Mouse (Mus musculus) common myeloid progenitor, adult 5-6 weeks (primary cell): ENCODE results near the gene Them7. TPM values are rescaled to one million over a fixed set of nuclear protein-coding genes. Genes with fewer than 3 reads are reported as not detected.

ENCODE experiments used
- ATAC-seq: replicated peaks from 2 replicates; pipeline ENCODE4 v1.8.0; 2016; ENCODE audit warnings: low read depth, mild to moderate bottlenecking, moderate TSS enrichment, inconsistent platforms; ENCODE audit not compliant: poor library complexity, severe bottlenecking
- total RNA-seq: library from RNA; stranded (forward); fragments of 200-1000, 187-1606 nt; gene quantifications from 2 replicates; pipeline ENCODE4 v1.2.3, GENCODE M21; 2017

Them7 gene
- total RNA-seq, 1 experiment from 2014 or later: 2.5 TPM

DNA sequence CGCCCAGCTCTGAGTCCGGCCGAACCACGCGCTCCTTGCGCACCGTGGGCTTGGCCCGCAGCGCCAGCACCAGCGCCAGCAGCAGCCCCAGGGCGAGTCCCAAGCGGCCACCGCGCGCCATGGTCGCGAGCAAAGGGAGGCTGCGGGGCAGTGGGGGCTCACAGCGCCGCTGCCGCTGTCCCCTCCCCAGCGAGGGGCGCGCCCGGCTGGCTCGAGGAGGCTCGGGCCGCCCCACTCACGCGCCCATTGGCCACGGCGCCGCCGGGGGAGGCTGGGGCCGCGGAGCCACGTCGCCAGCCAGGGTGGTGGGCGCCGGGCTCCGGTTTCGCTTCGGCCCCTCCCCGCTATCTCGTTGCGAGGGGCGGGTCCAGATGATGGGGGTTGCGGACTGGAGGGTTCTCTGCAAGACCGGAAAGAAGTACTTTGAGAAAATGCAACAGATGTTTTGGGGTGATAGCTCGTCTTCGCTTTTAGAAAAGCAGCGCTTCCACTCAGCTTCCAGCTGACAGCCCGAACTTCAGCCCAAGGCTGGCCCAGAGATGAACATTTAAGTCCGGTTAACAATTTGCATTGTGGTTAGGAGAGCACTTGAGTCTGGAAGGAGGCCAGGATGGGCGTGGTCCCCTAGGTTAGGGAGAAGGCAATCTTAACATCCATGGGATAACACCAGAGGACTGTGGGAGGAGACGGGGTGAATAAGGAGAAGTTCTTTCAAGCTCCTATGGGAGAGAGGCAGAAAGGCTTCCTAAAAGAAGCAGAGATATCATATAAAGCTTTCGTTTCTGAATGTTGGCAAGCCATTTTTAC lies 175.2 kb downstream of the Them7 start, which contains the start of gene Rcn1:
Gene Rcn1 (minus strand): TSS at position 235 of the 807 bp plus-strand sequence.
- ATAC-seq: peak; percentile 79

- no peak for ATAC-seq
Observed at GRCm38 (mm10) chr2:105400558-105400957, 176.4 kb downstream of the Them7 start.

DNA sequence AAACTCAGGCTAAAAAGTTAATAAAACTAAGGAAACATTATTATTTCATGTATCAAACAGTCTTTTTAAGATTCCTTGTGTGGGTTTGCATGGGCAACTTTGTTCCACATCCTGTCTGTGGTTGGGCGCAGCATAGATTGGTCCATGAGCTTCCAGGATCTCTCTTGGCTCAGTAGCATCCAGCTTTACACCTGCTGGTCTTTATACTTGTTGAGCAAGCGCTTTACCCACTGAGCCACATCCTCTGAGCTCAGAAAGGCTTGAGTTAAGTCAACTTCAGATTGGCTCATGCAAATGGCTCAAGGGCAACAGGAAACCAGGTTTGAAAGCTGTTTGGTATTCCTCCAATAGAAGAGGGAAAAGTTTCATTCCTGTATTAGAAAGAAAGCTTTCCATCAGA lies 178.1 kb downstream of the Them7 start:
- no peak for ATAC-seq

- ATAC-seq: no peak
Observed at GRCm38 (mm10) chr2:105408511-105408910, 184.4 kb downstream of the Them7 start.

- ATAC-seq: no peak
Observed at GRCm38 (mm10) chr2:105409253-105409652, 185.1 kb downstream of the Them7 start.

DNA sequence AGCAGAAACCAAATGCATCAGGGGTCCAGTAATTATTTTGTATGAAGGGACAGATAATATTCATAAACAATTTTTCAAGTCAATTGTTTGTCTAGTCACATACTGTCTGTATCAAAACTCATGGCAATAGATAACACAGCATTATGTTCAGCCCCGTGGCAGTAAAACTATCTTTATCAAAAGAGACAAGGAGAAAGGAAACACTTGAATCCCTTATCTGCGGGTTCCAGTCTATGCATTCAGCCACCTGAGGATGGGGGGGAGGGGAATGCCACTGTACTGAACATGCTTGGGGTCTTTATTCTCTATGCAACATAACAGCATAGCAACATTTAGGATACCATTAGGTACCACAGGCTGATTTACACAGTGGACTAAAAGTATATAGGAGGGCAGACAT lies 190.2 kb downstream of the Them7 start:
- ATAC-seq: no peak; the same call in 1 of the 2 replicates

GRCm38 (mm10) chr2:105416046-105416659 lies 192.0 kb downstream of the Them7 start:
- ATAC-seq: no peak

GRCm38 (mm10) chr2:105416660-105417348 lies 192.7 kb downstream of the Them7 start:
- ATAC-seq: no peak

DNA sequence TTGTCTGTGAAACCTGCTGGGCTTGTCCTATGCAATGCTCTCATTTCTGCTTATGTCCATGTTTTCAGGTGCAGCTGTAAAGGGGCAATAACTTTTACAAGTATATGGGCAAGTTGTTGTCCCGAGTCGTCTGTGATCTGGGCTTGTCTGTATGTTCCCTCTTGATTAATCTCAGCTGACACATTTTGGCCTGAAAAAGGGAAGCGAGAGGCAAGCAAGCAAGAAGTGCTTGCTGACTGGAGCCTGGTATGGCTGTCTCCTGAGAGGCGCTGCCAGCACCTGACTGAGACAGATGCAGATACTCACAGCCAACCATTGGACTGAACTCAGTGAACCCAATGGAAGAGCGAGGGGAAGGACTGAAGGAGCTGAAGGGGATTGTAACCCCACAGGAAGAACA lies 193.5 kb downstream of the Them7 start:
- ATAC-seq: peak; percentile 72

- ATAC-seq: no peak
Observed at GRCm38 (mm10) chr2:105418629-105419227, 194.6 kb downstream of the Them7 start.

DNA sequence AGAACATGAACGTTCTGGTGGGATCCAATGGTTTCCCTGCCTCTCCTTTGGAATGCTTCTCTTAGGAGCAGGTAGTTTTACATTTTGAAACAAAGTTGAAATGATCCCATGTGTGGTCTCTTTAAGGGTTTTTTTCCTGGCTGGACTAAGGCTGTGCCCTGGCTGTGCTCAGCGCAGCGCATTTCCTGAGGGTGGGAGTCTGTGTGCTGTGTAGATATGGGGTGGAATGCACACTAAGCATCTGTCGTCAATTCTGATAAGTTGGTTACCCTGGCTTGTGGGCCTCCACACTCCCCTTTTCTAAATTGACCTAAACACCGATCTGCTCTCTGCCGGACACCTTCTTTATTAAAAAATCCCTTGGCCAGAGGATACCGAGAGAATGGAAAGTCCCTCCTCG lies 203.3 kb downstream of the Them7 start:
- 0 out of 2 replicates have a peak, but pooled peaks have one; percentile 16 for ATAC-seq

GRCm38 (mm10) chr2:105428029-105428428 lies 203.9 kb downstream of the Them7 start:
- ATAC-seq: peak; percentile 75

- ATAC-seq: no peak
Observed at GRCm38 (mm10) chr2:105428467-105428866, 204.3 kb downstream of the Them7 start.

Other genes with a start within 250 kb of the Them7 start
- gene Eif3m, start 207.2 kb upstream of the Them7 start, total RNA-seq: 351 and 353 TPM in 2 replicates
- not detected in 2 replicates for gene Gm11060, start 132.3 kb upstream of the Them7 start, total RNA-seq
- not detected in 2 replicates for gene Wt1, start 97.8 kb upstream of the Them7 start, total RNA-seq
- gene Rcn1, start 175.0 kb downstream of the Them7 start, total RNA-seq: 54.8 and 60.9 TPM in 2 replicates